Mouse (Mus musculus) mouse embryonic stem cell (cell line): ENCODE results near the gene Gtpbp10.

Source experiments
- in situ Hi-C, 2 experiments: fragments of 300-500 bp; cut with MboI; formaldehyde crosslinking; loops; 1 replicate in 1 of 2; 3 replicates in 1 of 2; pipeline ENCODE4 v1.14.3; 2019 to 2020; ENCODE audit warnings: low sequenced_read_pairs in 2 of 2, low pct_unique_long_range_greater_than_20kb in 1 of 2, mixed read lengths in 1 of 2; ENCODE audit not compliant: unreplicated experiment in 1 of 2

Gene Gtpbp10

GRCm38 (mm10) chr5:5504456-5504855 is 54.9 kb downstream of the Gtpbp10 start:
- in situ Hi-C loops, result no loop called here

GRCm38 (mm10) chr5:5503381-5503780 is 56.0 kb downstream of the Gtpbp10 start:
- in situ Hi-C loops, result no loop called here

- in situ Hi-C loops, result no loop called here
Measured at GRCm38 (mm10) chr5:5501583-5501982, 57.8 kb downstream of the Gtpbp10 start.

GRCm38 (mm10) chr5:5496393-5496792 is 62.9 kb downstream of the Gtpbp10 start:
- in situ Hi-C loops, result loop anchor here (5.0 to 10.0 kb wide), 2 partner anchors 256 to 258 kb away; no protein-coding TSS in a partner anchor

- in situ Hi-C loops, result loop anchor here (5.0 to 10.0 kb wide), 2 partner anchors 257 to 260 kb away; no protein-coding TSS in a partner anchor
Measured at GRCm38 (mm10) chr5:5495042-5495441, 64.3 kb downstream of the Gtpbp10 start.

GRCm38 (mm10) chr5:5494269-5495005 is 64.9 kb downstream of the Gtpbp10 start:
- in situ Hi-C loops, result loop anchor here (5.0 to 10.0 kb wide), 2 partner anchors 258 to 260 kb away; no protein-coding TSS in a partner anchor

GRCm38 (mm10) chr5:5492163-5492562 is 67.2 kb downstream of the Gtpbp10 start:
- in situ Hi-C loops, result loop anchor here in 1 of 2 experiments (10.0 kb wide), 1 partner anchor 263 kb away; no protein-coding TSS in a partner anchor
